Mouse (Mus musculus): ENCODE measurements around the gene Adora3.

Adora3 gene

DNA sequence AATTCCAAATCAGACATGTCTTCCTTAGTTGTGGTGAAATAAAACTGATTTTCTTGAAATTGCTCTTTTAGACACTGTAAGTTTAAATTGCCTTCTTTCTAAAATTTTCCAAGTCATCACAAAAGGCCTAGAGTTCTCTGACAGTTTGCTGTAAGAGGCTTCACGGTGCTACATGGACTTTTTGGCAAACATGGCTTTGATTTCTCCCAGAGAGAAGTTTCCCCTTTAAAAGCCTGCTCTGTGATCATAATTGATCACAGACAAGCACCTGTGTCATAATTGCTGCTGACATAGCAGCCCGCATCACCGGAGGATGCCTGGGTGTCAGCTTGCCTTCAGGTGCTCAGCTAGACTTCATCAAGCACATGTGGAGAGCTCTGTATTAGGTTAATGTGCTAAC lies at the start of gene Adora3, which contains the start of gene Tmigd3:
Adora3 (plus strand) TSS at position 301 of the 400 bp plus-strand sequence.
Tmigd3 (plus strand) TSS at position 346 of the 400 bp plus-strand sequence.
- DNase-seq (ENCODE audit: low read depth in 2 of 2, low spot score in 2 of 2) = no peak

DNA sequence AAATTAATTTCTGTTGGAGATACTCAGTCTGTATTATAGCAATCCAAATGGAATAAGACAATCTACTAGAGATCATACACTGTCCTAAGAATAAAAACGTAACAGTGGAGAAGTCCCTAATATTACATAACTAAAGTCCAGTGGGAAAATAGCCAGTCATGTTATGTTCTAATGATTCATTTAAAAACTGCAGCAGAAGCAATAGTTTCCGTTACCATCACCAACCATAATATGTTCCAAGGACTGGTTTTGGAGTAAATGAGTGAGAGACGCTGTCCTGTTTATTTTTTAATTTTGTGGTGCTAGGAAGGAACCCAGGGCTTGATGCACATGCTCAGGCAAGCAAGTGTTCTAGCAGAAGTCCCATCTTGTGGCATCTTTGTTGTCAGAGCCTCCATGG lies 49.2 kb upstream of the Adora3 start:
- DNase-seq (ENCODE audit: low read depth in 2 of 2, low spot score in 2 of 2) = no peak

DNA sequence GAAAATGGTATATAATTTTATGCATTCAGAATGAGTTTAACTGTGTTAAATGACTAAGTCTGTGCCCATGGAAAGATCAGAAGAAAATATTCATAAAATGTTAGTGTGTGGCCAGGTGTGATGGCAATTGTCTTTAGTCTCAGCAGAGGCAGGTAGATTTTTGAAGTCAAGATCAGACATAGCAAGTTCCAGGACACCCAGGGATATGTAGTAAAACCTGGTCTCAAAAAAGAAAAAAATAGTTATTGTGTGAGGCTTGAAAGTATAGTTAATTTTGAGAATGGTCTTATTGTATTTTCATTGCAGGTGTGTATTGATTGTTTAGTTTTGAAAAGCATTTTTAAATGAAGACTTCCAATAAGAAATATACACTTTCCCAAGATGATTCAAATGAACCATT lies 47.0 kb upstream of the Adora3 start:
- DNase-seq (ENCODE audit: low read depth in 2 of 2, low spot score in 2 of 2) = no peak

GRCm38 (mm10) chr3:105824103-105824502 lies 46.6 kb upstream of the Adora3 start:
- no peak for DNase-seq (ENCODE audit: low read depth in 2 of 2, low spot score in 2 of 2)

GRCm38 (mm10) chr3:105824704-105825103 lies 46.0 kb upstream of the Adora3 start:
- DNase-seq (ENCODE audit: low read depth in 2 of 2, low spot score in 2 of 2) = no peak

DNA sequence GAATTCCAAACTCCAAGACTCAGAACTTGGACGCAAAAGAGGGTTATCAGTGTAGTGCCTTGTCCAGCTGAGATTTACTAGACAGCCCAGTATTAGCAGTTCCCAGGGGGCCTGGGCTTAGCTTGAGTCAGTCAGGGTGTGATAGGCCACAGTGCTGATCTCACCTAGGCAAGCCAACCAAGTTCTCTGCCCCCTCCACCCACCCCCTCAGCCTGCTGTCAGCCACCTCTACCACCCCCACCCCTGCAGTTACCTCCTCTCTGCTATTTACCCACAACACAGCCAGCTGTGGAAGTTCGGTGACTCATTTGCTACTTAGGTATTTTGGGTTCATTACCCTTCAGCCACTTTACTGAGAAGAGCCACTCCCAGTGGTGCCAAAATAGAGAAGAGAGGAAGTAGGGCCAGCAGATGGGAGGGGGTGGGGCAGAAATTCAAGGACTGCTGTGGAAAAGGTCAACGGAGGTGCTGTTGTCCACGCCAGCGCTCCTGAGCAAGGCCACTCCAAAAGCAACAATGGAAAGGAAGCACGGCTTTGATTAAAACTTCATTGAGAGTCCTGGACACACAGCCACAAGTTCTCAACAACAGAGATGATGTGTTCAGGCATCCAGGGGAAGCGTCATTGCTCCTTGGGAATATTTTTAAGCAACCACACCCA lies 45.0 kb upstream of the Adora3 start:
- peak in 1 of 2 experiments; percentile 13 for DNase-seq (ENCODE audit: low read depth in 2 of 2, low spot score in 2 of 2)

DNA sequence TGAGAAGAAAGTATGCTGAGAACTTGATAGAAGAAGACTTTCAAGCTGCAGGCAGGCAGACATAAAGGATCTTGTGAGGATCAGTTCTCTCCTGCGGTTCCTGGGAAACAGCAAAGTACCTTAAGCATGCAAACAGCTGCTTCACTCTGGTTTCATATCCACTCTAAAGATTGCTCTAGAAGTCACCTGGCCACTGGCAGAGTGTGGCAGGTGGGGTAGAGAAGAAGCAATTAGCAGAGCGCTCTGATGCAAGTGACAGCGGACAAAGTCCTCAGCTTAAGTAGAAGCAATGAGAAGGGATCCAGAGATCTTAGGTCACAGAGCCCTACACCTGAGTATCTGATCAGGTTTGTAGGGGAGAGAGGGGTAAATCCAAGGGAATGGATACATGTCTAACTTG lies 39.1 kb upstream of the Adora3 start:
- no peak for DNase-seq (ENCODE audit: low read depth in 2 of 2, low spot score in 2 of 2)

- no peak for DNase-seq (ENCODE audit: low read depth in 2 of 2, low spot score in 2 of 2)
Measured at GRCm38 (mm10) chr3:105835875-105836274, 34.8 kb upstream of the Adora3 start.

GRCm38 (mm10) chr3:105836883-105837282 lies 33.8 kb upstream of the Adora3 start:
- DNase-seq (ENCODE audit: low read depth in 2 of 2, low spot score in 2 of 2) = no peak

- no peak for DNase-seq (ENCODE audit: low read depth in 2 of 2, low spot score in 2 of 2)
Measured at GRCm38 (mm10) chr3:105838655-105839054, 32.0 kb upstream of the Adora3 start.

GRCm38 (mm10) chr3:105839836-105840235 lies 30.8 kb upstream of the Adora3 start:
- DNase-seq (ENCODE audit: low read depth in 2 of 2, low spot score in 2 of 2) = no peak

DNA sequence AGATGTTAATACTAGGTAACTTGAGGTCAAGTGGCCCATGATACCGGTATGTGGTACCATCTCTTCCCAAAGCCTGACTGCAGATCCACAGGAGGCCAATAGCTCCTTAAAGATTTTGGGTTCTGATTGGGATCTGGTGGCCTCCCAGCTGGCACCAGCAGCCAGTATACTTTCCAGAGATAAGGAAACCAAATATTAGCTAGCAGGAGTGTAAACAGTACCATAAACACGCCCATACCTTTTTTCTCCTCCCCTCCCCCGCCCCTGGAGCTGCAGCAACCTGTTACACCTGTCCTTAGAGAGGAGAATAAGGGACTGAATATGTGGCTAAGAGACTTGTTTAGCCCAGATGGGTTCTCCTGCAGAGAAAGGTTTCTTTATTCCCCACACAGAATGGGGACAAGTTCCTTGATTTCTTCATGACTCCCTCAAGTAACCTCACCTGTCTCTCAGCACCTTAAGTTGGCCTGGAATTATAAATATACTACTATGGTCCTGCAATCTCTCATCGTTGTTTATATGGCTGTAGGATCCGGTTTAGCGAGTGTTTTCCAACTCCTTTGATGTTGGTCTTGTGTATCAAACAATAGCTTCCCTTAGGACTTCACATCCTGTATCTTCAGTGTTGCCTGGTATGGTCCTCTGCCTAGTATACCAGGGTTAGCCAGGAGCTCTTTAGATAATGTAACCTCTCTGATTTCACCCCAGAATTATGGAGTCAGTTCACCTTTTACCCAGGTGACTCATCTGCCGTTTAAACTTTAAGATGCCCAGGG lies 24.2 kb upstream of the Adora3 start:
- no peak for DNase-seq (ENCODE audit: low read depth in 2 of 2, low spot score in 2 of 2)

DNA sequence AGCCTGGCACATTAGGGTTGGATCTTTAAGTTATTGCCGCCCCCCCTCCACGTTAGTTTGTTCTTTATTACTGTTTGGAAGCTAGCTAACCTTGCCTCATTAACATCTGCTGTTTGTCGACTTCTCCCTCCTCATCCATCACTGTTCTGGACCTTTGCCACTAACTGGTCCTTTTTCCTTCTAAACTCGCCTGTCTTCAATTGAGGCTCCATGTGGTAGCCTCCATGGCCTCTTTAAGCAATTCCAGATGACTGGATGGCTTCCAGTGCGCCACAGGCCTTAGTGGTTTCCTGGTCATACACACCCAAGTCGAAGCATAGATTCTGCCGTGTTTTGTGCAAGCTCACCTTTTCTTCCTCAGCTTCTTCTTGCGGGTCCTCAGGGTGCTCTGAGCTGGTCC lies 16.9 kb upstream of the Adora3 start:
- DNase-seq (ENCODE audit: low read depth in 2 of 2, low spot score in 2 of 2) = no peak

- DNase-seq (ENCODE audit: low read depth in 2 of 2, low spot score in 2 of 2) = no peak
Measured at GRCm38 (mm10) chr3:105854786-105855185, 15.9 kb upstream of the Adora3 start.

DNA sequence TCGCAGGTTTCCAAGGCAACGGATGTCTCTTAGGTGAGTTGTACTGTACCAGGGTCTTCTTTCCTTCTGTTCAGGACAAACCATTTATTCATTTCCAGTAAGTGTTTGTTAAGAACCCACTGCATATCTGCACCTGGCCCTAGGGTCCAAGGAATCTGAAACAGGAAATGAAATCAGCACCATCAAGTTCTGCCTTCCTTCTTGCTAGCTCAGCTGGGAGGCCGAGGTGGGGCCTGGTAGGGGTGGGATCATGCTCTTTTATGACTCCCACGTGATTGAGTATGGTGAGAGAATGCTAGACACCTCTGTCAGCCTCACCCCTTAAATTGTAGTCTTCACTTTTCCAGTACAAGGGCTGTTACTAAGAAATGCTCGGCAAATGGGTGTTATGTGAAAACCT lies 13.1 kb upstream of the Adora3 start:
- no peak for DNase-seq (ENCODE audit: low read depth in 2 of 2, low spot score in 2 of 2)

GRCm38 (mm10) chr3:105861747-105862366 lies 8.8 kb upstream of the Adora3 start:
- DNase-seq (ENCODE audit: low read depth in 2 of 2, low spot score in 2 of 2) = no peak

GRCm38 (mm10) chr3:105864123-105864522 lies 6.5 kb upstream of the Adora3 start:
- DNase-seq (ENCODE audit: low read depth in 2 of 2, low spot score in 2 of 2) = no peak

- no peak for DNase-seq (ENCODE audit: low read depth in 2 of 2, low spot score in 2 of 2)
Measured at GRCm38 (mm10) chr3:105865122-105865521, 5.5 kb upstream of the Adora3 start.

GRCm38 (mm10) chr3:105868135-105868534 lies 2.5 kb upstream of the Adora3 start:
- no peak for DNase-seq (ENCODE audit: low read depth in 2 of 2, low spot score in 2 of 2)

GRCm38 (mm10) chr3:105872034-105872433 lies 1.4 kb downstream of the Adora3 start:
- DNase-seq (ENCODE audit: low read depth in 2 of 2, low spot score in 2 of 2) = no peak

GRCm38 (mm10) chr3:105872579-105872978 lies 1.9 kb downstream of the Adora3 start:
- no peak for DNase-seq (ENCODE audit: low read depth in 2 of 2, low spot score in 2 of 2)

All from CD8-positive naive resting alpha-beta T cell, adult 2 months (primary cell).